Mouse (Mus musculus) intestine, embryonic 14.5 days (tissue): ENCODE results near the gene Ganab. TPM values are rescaled to one million over a fixed set of nuclear protein-coding genes. Genes with fewer than 3 reads are reported as not detected.

Experiments used
- ATAC-seq: fragments of 200-750 bp; cut with Nextera tagmentation; replicated peaks from 2 replicates; pipeline ENCODE4 v1.8.0; 2017; ENCODE audit warnings: low read depth, moderate number of reproducible peaks, moderate TSS enrichment, moderate library complexity; ENCODE audit not compliant: low FRiP score, low TSS enrichment
- DNase-seq: peaks from one replicate; pipeline ENCODE4 v3.0.0-alpha.2; 2018; ENCODE audit warnings: low spot score
- H3K27ac ChIP-seq: fragments of 300-500 bp; sonication (generic); 2 replicates; pipeline ENCODE4 v1.5.1; 2014; ENCODE audit warnings: low read depth, mild to moderate bottlenecking, control low read depth
- H3K27me3 ChIP-seq: fragments of 300-500 bp; sonication (generic); replicated peaks from 2 replicates; pipeline ENCODE4 v1.6.1; 2014; ENCODE audit warnings: low read length, control low read depth; ENCODE audit not compliant: control insufficient read depth, insufficient read depth
- H3K36me3 ChIP-seq: fragments of 300-500 bp; sonication (generic); 2 replicates; pipeline ENCODE4 v1.6.1; 2014; ENCODE audit warnings: low read length, control low read depth; ENCODE audit not compliant: control insufficient read depth, insufficient read depth
- H3K4me1 ChIP-seq: fragments of 300-500 bp; sonication (generic); replicated peaks from 2 replicates; pipeline ENCODE4 v1.6.1; 2014; ENCODE audit warnings: low read length, control low read depth, mixed read lengths; ENCODE audit not compliant: control insufficient read depth, insufficient read depth
- H3K4me2 ChIP-seq: fragments of 300-500 bp; sonication (generic); 2 replicates; pipeline ENCODE4 v1.6.1; 2014; ENCODE audit warnings: low read length
- H3K4me3 ChIP-seq: fragments of 300-500 bp; sonication (generic); 2 replicates; pipeline ENCODE4 v1.5.1; 2014; ENCODE audit warnings: low read depth, low read length, control low read depth, mixed read lengths
- H3K9ac ChIP-seq: fragments of 300-500 bp; sonication (generic); 2 replicates; pipeline ENCODE4 v1.6.1; 2014; ENCODE audit warnings: mild to moderate bottlenecking, low read length
- H3K9me3 ChIP-seq: fragments of 300-500 bp; sonication (generic); 2 replicates; pipeline ENCODE4 v1.6.1; 2016; ENCODE audit warnings: low read length, control low read depth; ENCODE audit not compliant: control insufficient read depth
- WGBS: fragments of 180-500 bp; shearing (Covaris S2); extraction: QIAGEN DNeasy Blood & Tissue Kit; methylation state at CpG from one replicate; pipeline ENCODE4 v1.1.7; 2014; 5-methylcytosine and 5-hydroxymethylcytosine counted together
- polyA plus RNA-seq: library from polyadenylated mRNA; unstranded; fragments of >200 nt; fragmentation: Nextera tagmentation; extraction: Ambion mirVana; gene quantifications from 2 replicates; pipeline ENCODE4 v1.2.1, GENCODE M21; 2014

Gene Ganab
- polyA plus RNA-seq, 1 experiment from 2014 or later, result 89.8 TPM

GRCm38 (mm10) chr19:8920073-8920736 is 22.3 kb downstream of the Ganab start, which contains the start of gene B3gat3:
TSS of gene B3gat3 (plus strand) at chr19:8920374.
- H3K9ac ChIP-seq, result peak within 1 kb of the TSS; percentile 78
- H3K36me3 ChIP-seq, result peaks cover 33% of the 10 kb centered on the region
- H3K4me1 ChIP-seq, result peaks cover 11% of the 10 kb centered on the region
- H3K4me3 ChIP-seq, result peak within 1 kb of the TSS; percentile 87
- peak within 1 kb of the TSS; percentile 86 for H3K27ac ChIP-seq
- H3K27me3 ChIP-seq, result no peaks in the 10 kb centered on the region
- ATAC-seq (peak; percentile 98), DNase-seq (peak; percentile 95)
- 2% methylated on average over 40 of the region's 50 CpGs for WGBS
- H3K9me3 ChIP-seq, result no peaks in the 10 kb centered on the region
- peak within 1 kb of the TSS; percentile 65 for H3K4me2 ChIP-seq

- H3K9me3 ChIP-seq, result no peaks in the 10 kb centered on the region
- peaks cover 33% of the 10 kb centered on the region for H3K36me3 ChIP-seq
- H3K4me3 ChIP-seq, result peak overlapping the region; percentile 87
- H3K4me1 ChIP-seq, result peaks cover 11% of the 10 kb centered on the region
- ATAC-seq (no peak; the same call in 1 of the 2 replicates), DNase-seq (no peak)
- 1% methylated on average over 6 of the region's 6 CpGs for WGBS
- no peaks in the 10 kb centered on the region for H3K27me3 ChIP-seq
- H3K27ac ChIP-seq, result peak overlapping the region; percentile 86
- peak overlapping the region; percentile 65 for H3K4me2 ChIP-seq
- peak overlapping the region; percentile 78 for H3K9ac ChIP-seq
Observed at GRCm38 (mm10) chr19:8920836-8921291, 23.0 kb downstream of the Ganab start.

- ATAC-seq (no peak), DNase-seq (no peak)
- 80% methylated on average over 9 of the region's 9 CpGs for WGBS
- peak overlapping the region; percentile 65; the same call in 1 of the 2 replicates for H3K4me2 ChIP-seq
- peaks cover 32% of the 10 kb centered on the region for H3K36me3 ChIP-seq
- H3K9me3 ChIP-seq, result no peaks in the 10 kb centered on the region
- H3K27me3 ChIP-seq, result no peaks in the 10 kb centered on the region
- no peak overlapping the region for H3K9ac ChIP-seq
- no peak overlapping the region for H3K27ac ChIP-seq
- peak overlapping the region; percentile 87; the same call in 1 of the 2 replicates for H3K4me3 ChIP-seq
- peaks cover 11% of the 10 kb centered on the region for H3K4me1 ChIP-seq
Observed at GRCm38 (mm10) chr19:8921741-8922140, 23.9 kb downstream of the Ganab start.

GRCm38 (mm10) chr19:8926766-8927165 is 28.9 kb downstream of the Ganab start:
- Histone ChIP-seq H3K27ac (no peak overlapping the region), H3K9me3 (no peaks in the 10 kb centered on the region), H3K27me3 (no peaks in the 10 kb centered on the region), H3K36me3 (peaks cover 36% of the 10 kb centered on the region), H3K4me1 (peaks cover 16% of the 10 kb centered on the region), H3K4me3 (no peak overlapping the region), H3K4me2 (no peak overlapping the region), H3K9ac (no peak overlapping the region)
- ATAC-seq, result no peak
- no peak for DNase-seq
- WGBS, result 91% methylated on average over 2 of the region's 2 CpGs

GRCm38 (mm10) chr19:8927891-8928525 is 30.1 kb downstream of the Ganab start:
- H3K9ac ChIP-seq, result no peak overlapping the region
- H3K4me3 ChIP-seq, result no peak overlapping the region
- H3K9me3 ChIP-seq, result no peaks in the 10 kb centered on the region
- 84% methylated on average over 12 of the region's 12 CpGs for WGBS
- no peak overlapping the region for H3K4me2 ChIP-seq
- ATAC-seq (no peak), DNase-seq (no peak)
- H3K4me1 ChIP-seq, result peaks cover 13% of the 10 kb centered on the region
- peaks cover 32% of the 10 kb centered on the region for H3K36me3 ChIP-seq
- H3K27me3 ChIP-seq, result no peaks in the 10 kb centered on the region
- H3K27ac ChIP-seq, result no peak overlapping the region

GRCm38 (mm10) chr19:8928689-8929223 is 30.9 kb downstream of the Ganab start:
- Histone ChIP-seq H3K4me3 (peak overlapping the region; percentile 78), H3K36me3 (peaks cover 34% of the 10 kb centered on the region), H3K27me3 (no peaks in the 10 kb centered on the region), H3K9me3 (no peaks in the 10 kb centered on the region), H3K4me2 (peak overlapping the region; percentile 79), H3K4me1 (peaks cover 13% of the 10 kb centered on the region), H3K27ac (peak overlapping the region; percentile 81), H3K9ac (peak overlapping the region; percentile 78; the same call in 1 of the 2 replicates)
- WGBS, result 18% methylated on average over 16 of the region's 16 CpGs
- no peak for DNase-seq
- ATAC-seq, result no peak; the same call in 1 of the 2 replicates

GRCm38 (mm10) chr19:8929224-8930088 is 31.6 kb downstream of the Ganab start, which contains the start of the genes Rom1 and Eml3:
TSS of gene Rom1 (minus strand) at chr19:8929356.
TSS of gene Eml3 (plus strand) at chr19:8929552.
- H3K4me1 ChIP-seq, result peaks cover 13% of the 10 kb centered on the region
- ATAC-seq (peak; percentile 81), DNase-seq (peak; percentile 84)
- H3K4me3 ChIP-seq, result peak within 1 kb of the TSS; percentile 78
- peak within 1 kb of the TSS; percentile 81 for H3K27ac ChIP-seq
- no peaks in the 10 kb centered on the region for H3K27me3 ChIP-seq
- H3K4me2 ChIP-seq, result peak within 1 kb of the TSS; percentile 79
- peaks cover 39% of the 10 kb centered on the region for H3K36me3 ChIP-seq
- H3K9me3 ChIP-seq, result no peaks in the 10 kb centered on the region
- peak within 1 kb of the TSS; percentile 78 for H3K9ac ChIP-seq
- WGBS, result under 1% methylated on average over 68 of the region's 74 CpGs

GRCm38 (mm10) chr19:8930117-8930516 is 32.2 kb downstream of the Ganab start:
- no peak for DNase-seq
- Histone ChIP-seq H3K4me3 (peak overlapping the region; percentile 78), H3K27me3 (no peaks in the 10 kb centered on the region), H3K9ac (peak overlapping the region; percentile 78), H3K9me3 (no peaks in the 10 kb centered on the region), H3K36me3 (peaks cover 46% of the 10 kb centered on the region), H3K27ac (peak overlapping the region; percentile 81), H3K4me1 (peaks cover 13% of the 10 kb centered on the region), H3K4me2 (peak overlapping the region; percentile 79)
- 9% methylated on average over 11 of the region's 11 CpGs for WGBS
- peak; percentile 29 for ATAC-seq
